Mouse (Mus musculus): Measurements from ENCODE around the gene Rab7.

DNA sequence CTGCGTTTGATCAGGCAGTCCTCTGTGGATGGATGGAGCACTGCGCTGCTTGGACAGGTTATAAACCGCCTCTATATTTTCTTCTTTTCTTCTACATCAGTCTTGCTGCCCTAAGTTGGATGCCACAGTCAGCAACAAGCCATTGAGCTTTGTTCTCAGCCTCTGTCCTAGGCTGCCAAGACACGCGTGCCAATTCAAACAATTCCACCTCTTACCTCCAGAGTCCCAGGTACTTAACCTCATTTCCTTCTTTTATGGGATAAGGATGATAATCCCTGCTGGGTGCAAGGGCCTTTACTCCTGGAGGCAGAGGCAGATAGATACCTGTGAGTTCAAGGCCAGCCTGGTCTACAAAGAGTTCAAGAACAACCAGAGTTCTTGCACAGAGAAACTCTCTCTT, 6.1 kb upstream of the Rab7 start:
- no peak for TF ChIP-seq POLR2A (IDR thresholded peaks at IDR 0.05; ENCODE audit: borderline replicate concordance, extremely low read depth, insufficient read depth, insufficient read length, poor library complexity, severe bottlenecking)
- TF ChIP-seq CTCF (IDR thresholded peaks at IDR 0.05; ENCODE audit: borderline replicate concordance, extremely low read depth, insufficient read depth, insufficient read length): no peak

Data from brain, embryonic 14.5 days (tissue).